Mouse (Mus musculus) intestine, postnatal 0 days (tissue): ENCODE measurements around the gene Tmem178. TPM values are rescaled to one million over a fixed set of nuclear protein-coding genes. Genes with fewer than 3 reads are reported as not detected.

Experiments used
- ATAC-seq: fragments of 200-750 bp; cut with Nextera tagmentation; 2 replicates; pipeline ENCODE4 v1.8.0; 2017; ENCODE audit warnings: mild to moderate bottlenecking, moderate TSS enrichment, moderate library complexity
- H3K27ac ChIP-seq: fragments of 300-500 bp; sonication (generic); 2 replicates; pipeline ENCODE4 v1.5.1; 2014; ENCODE audit warnings: mild to moderate bottlenecking, low read depth, low read length, moderate library complexity
- H3K27me3 ChIP-seq: fragments of 300-500 bp; sonication (generic); replicated peaks from 2 replicates; pipeline ENCODE4 v1.6.1; 2014; ENCODE audit warnings: low read length, mixed read lengths; ENCODE audit not compliant: control insufficient read depth, insufficient read depth
- H3K36me3 ChIP-seq: fragments of 300-500 bp; sonication (generic); 2 replicates; pipeline ENCODE4 v1.6.1; 2014; ENCODE audit warnings: mild to moderate bottlenecking, moderate library complexity; ENCODE audit not compliant: control insufficient read depth, insufficient read depth
- H3K4me1 ChIP-seq: fragments of 300-500 bp; sonication (generic); replicated peaks from 2 replicates; pipeline ENCODE4 v1.6.1; 2014; ENCODE audit warnings: antibody characterized with exemption, low read length, mixed read lengths; ENCODE audit not compliant: control insufficient read depth, insufficient read depth
- H3K4me2 ChIP-seq: fragments of 300-500 bp; sonication (generic); replicated peaks from 2 replicates; pipeline ENCODE4 v1.6.1; 2014; ENCODE audit warnings: low read depth, mild to moderate bottlenecking, moderate library complexity
- H3K4me3 ChIP-seq: fragments of 300-500 bp; sonication (generic); 2 replicates; pipeline ENCODE4 v1.5.1; 2014; ENCODE audit warnings: low read depth, low read length
- H3K9ac ChIP-seq: fragments of 300-500 bp; sonication (generic); 2 replicates; pipeline ENCODE4 v1.6.1; 2014; ENCODE audit warnings: mild to moderate bottlenecking, low read depth, low read length
- H3K9me3 ChIP-seq: fragments of 300-500 bp; sonication (generic); 2 replicates; pipeline ENCODE4 v1.6.1; 2016; ENCODE audit warnings: mixed run types; ENCODE audit not compliant: control insufficient read depth
- CTCF ChIP-seq: sonication (generic); IDR thresholded peaks from 2 replicates; pipeline ENCODE4 v1.5.1; 2016; ENCODE audit warnings: low read depth, mild to moderate bottlenecking, control low read depth, antibody characterized with exemption, moderate library complexity
- WGBS: fragments of 180-500 bp; shearing (Covaris S2); extraction: QIAGEN DNeasy Blood & Tissue Kit; methylation state at CpG from one replicate; pipeline ENCODE4 v1.1.7; 2014; 5-methylcytosine and 5-hydroxymethylcytosine counted together
- polyA plus RNA-seq: library from polyadenylated mRNA; unstranded; fragments of >200 nt; fragmentation: Nextera tagmentation; extraction: Ambion mirVana; gene quantifications from 2 replicates; pipeline ENCODE4 v1.2.1, GENCODE M21; 2015

Gene Tmem178
- polyA plus RNA-seq, 1 experiment from 2014 or later: 3.6 TPM

- no peak for TF ChIP-seq CTCF
- Histone ChIP-seq H3K9ac (no peak overlapping the region), H3K36me3 (no peaks in the 10 kb centered on the region), H3K27me3 (no peaks in the 10 kb centered on the region), H3K4me2 (no peak overlapping the region), H3K27ac (no peak overlapping the region), H3K9me3 (no peaks in the 10 kb centered on the region), H3K4me1 (no peaks in the 10 kb centered on the region), H3K4me3 (no peak overlapping the region)
- ATAC-seq: no peak
- WGBS: 82% methylated on average over 11 of the region's 11 CpGs
These were observed 41.1 kb upstream of the Tmem178 start for GRCm38 (mm10) chr17:80903121-80903875.

DNA sequence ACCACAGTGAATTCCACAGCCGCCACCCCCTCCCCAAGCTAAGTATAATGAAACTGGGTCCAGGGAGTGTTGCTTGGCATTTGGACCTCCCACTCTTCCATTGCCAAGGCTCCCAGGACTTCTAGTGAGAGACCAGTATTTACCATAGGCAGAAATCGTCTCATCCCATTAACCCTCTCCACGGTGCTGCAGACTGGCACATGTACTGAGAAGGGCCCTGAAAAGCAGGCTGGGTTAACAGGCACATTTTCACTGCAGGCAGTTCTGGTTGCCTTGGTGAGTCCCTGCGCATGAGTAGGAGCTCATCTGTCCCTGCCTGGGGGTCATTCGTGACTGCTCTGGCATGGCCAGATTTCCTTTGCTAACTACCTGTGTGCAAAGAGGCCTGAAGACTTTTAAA is 40.4 kb upstream of the Tmem178 start:
- 70% methylated on average over 5 of the region's 5 CpGs for WGBS
- no peak overlapping the region for H3K9ac ChIP-seq
- H3K4me3 ChIP-seq: no peak overlapping the region
- no peaks in the 10 kb centered on the region for H3K9me3 ChIP-seq
- no peak for ATAC-seq
- no peaks in the 10 kb centered on the region for H3K27me3 ChIP-seq
- no peaks in the 10 kb centered on the region for H3K4me1 ChIP-seq
- no peak for TF ChIP-seq CTCF
- no peaks in the 10 kb centered on the region for H3K36me3 ChIP-seq
- H3K4me2 ChIP-seq: no peak overlapping the region
- H3K27ac ChIP-seq: no peak overlapping the region

DNA sequence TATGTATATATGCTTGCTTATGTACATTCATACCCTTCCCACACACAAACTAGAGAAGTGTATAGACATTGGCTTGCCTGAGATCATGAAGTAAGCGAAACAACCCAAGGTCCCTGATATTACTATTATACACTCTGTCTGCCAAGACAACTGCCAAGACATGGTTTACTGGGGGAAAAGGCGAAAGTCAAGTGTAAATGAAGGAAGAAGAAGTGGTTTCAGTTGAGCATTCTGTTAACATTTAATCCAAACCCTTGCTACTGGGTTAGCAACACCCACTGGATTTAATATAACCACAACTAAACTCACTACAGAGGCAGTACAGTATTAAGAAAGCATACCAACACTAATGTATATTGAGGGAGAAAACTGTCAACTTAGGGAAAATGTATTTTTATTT is 28.8 kb upstream of the Tmem178 start:
- no peak overlapping the region for H3K27ac ChIP-seq
- no peak overlapping the region for H3K9ac ChIP-seq
- ATAC-seq: no peak
- no peak for TF ChIP-seq CTCF
- H3K36me3 ChIP-seq: no peaks in the 10 kb centered on the region
- no peak overlapping the region for H3K4me2 ChIP-seq
- no peak overlapping the region for H3K4me3 ChIP-seq
- H3K4me1 ChIP-seq: no peaks in the 10 kb centered on the region
- H3K9me3 ChIP-seq: no peaks in the 10 kb centered on the region
- 98% methylated on average over 2 of the region's 2 CpGs for WGBS
- H3K27me3 ChIP-seq: no peaks in the 10 kb centered on the region

DNA sequence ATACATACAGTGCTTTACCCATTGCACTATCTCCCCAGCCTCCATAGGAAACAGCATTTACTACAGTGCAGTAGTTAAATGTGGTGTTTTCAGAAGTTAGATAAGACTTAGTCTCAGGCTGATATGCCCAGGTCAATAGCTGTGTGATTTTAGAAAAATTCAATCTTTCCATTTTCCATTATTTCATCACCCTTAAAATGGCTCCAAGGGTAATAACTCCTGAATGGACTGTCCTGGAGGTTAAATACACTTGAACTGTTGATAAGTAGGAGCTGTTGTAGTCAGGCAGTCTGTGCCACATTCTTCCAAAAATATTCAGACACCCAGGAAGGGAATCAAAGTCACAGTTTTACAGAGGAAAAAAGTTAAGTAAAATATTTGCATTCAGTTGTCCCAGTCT is 25.2 kb upstream of the Tmem178 start:
- H3K27ac ChIP-seq: no peak overlapping the region
- no peaks in the 10 kb centered on the region for H3K9me3 ChIP-seq
- H3K4me2 ChIP-seq: no peak overlapping the region
- TF ChIP-seq CTCF: no peak
- H3K9ac ChIP-seq: no peak overlapping the region
- no peaks in the 10 kb centered on the region for H3K4me1 ChIP-seq
- no peak for ATAC-seq
- no peaks in the 10 kb centered on the region for H3K36me3 ChIP-seq
- no peak overlapping the region for H3K4me3 ChIP-seq
- no peaks in the 10 kb centered on the region for H3K27me3 ChIP-seq

GRCm38 (mm10) chr17:80921286-80922134 is 22.9 kb upstream of the Tmem178 start:
- TF ChIP-seq CTCF: no peak
- Histone ChIP-seq H3K36me3 (no peaks in the 10 kb centered on the region), H3K9me3 (no peaks in the 10 kb centered on the region), H3K9ac (no peak overlapping the region), H3K4me2 (no peak overlapping the region), H3K4me1 (no peaks in the 10 kb centered on the region), H3K27me3 (no peaks in the 10 kb centered on the region), H3K4me3 (no peak overlapping the region), H3K27ac (no peak overlapping the region)
- ATAC-seq: no peak
- WGBS: 77% methylated on average over 10 of the region's 10 CpGs

GRCm38 (mm10) chr17:80925554-80925953 is 18.9 kb upstream of the Tmem178 start:
- ATAC-seq: no peak
- 87% methylated on average over 3 of the region's 3 CpGs for WGBS
- no peaks in the 10 kb centered on the region for H3K4me1 ChIP-seq

More at GRCm38 (mm10) chr17:80925554-80925953, 18.9 kb upstream of the Tmem178 start:
- Histone ChIP-seq H3K4me2 (no peak overlapping the region), H3K4me3 (no peak overlapping the region), H3K27me3 (no peaks in the 10 kb centered on the region), H3K27ac (no peak overlapping the region), H3K36me3 (no peaks in the 10 kb centered on the region), H3K9ac (no peak overlapping the region), H3K9me3 (no peaks in the 10 kb centered on the region)
- no peak for TF ChIP-seq CTCF
